9 mouse cellular contexts compared by ENCODE assay signal in the genomic region with DNA sequence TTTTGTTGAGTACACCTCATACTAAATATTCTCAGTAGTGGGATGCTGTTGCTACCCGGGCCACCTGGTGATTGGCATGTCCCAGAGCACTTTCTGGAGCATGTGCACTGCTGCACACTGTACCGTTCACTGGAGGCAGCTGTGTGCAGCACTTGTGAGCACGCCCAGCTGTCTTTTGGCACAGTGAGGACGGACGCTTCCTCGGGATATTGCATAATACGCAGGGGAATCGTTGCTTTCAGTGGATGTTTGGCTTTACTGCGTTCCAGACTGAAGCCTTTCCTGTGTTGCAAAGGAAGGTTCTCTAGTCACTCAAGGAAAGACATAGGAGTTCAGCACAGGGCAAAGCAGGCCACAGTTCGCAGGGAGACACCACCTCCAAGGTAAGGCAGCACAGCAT.
A peak's percentile ranks its signal among the peaks of the same experiment; 100 is the strongest.
DNase-seq lines count a peak whose midpoint lies in the region; ATAC-seq lines count a peak whose summit lies in the region.
"Had no signal": no experiment of that assay in that cellular context is flagged by ENCODE, and none has a peak within 500 bp of the region (broad histone marks: within the 10 kb centered on the region; RNA-seq: fewer than 3 reads in every experiment).

No protein-coding gene starts in this region.

- peaks cover 11% of the 10 kb centered on the region for H3K4me1 ChIP-seq in brown adipose tissue, adult 24 weeks (ENCODE audit: control insufficient read depth, insufficient read depth, insufficient read length, low read length)
- peaks cover 31% of the 10 kb centered on the region for H3K4me1 ChIP-seq in lung, embryonic 16.5 days (replicated peaks; ENCODE audit: control insufficient read depth, insufficient read depth, low read length)
- no peaks in the 10 kb centered on the region for H3K4me1 ChIP-seq in midbrain, embryonic 14.5 days (ENCODE audit: control insufficient read depth, insufficient read depth, low read length)

- no peaks in the 10 kb centered on the region for H3K27me3 ChIP-seq in lung, embryonic 16.5 days (ENCODE audit: control insufficient read depth, insufficient read depth, low read depth, low read length)
- no peaks in the 10 kb centered on the region for H3K27me3 ChIP-seq in midbrain, embryonic 14.5 days (ENCODE audit: control insufficient read depth, insufficient read depth, low read length)
- H3K27me3 ChIP-seq: midbrain, embryonic 12.5 days had no signal

- ATAC-seq in lung, embryonic 16.5 days (ENCODE audit: low read depth): peak; percentile 84
- ATAC-seq in midbrain, embryonic 14.5 days (ENCODE audit: low FRiP score, low TSS enrichment): no peak

- intact Hi-C loops in heart, postnatal 25 days (cut with DNase I): loop anchor here (2.0 kb wide), 1 partner anchor 44 kb away; no protein-coding TSS in a partner anchor

- DNase-seq in NIH3T3 (ENCODE audit: low read depth): peak; percentile 85
- peak; percentile 75 for DNase-seq in heart, postnatal 25 days (ENCODE audit: low spot score)
- DNase-seq in c-Kit-positive CD71-positive TER-119-positive erythroid progenitor cells, embryonic 14.5 days (ENCODE audit: low spot score): no peak
- no peak for DNase-seq in midbrain, embryonic 14.5 days
- DNase-seq in yolk sac, embryonic 10.5 days (ENCODE audit: low spot score): no peak
- DNase-seq in frontal cortex, postnatal 14 days (ENCODE audit: low spot score in 2 of 2): no peak

- peak overlapping the region; percentile 83 for H3K27ac ChIP-seq in brown adipose tissue, adult 24 weeks (replicated peaks; ENCODE audit: low read depth, low read length)
- peak overlapping the region; percentile 84 for H3K27ac ChIP-seq in lung, embryonic 16.5 days (ENCODE audit: low read length)
- H3K27ac ChIP-seq in midbrain, embryonic 14.5 days (replicated peaks; ENCODE audit: low read depth, low read length): no peak overlapping the region
- H3K27ac ChIP-seq: midbrain, embryonic 12.5 days had no signal

- no peak overlapping the region for H3K4me2 ChIP-seq in lung, embryonic 16.5 days (ENCODE audit: low read depth, low read length)
- no peak overlapping the region for H3K4me2 ChIP-seq in midbrain, embryonic 14.5 days (ENCODE audit: low read length)
- H3K4me2 ChIP-seq: midbrain, embryonic 12.5 days had no signal

- WGBS in lung, embryonic 16.5 days: 39% methylated on average over 10 of the region's 10 CpGs
- WGBS in midbrain, embryonic 14.5 days: 85% methylated on average over 10 of the region's 10 CpGs

- H3K36me3 ChIP-seq in lung, embryonic 16.5 days (ENCODE audit: control insufficient read depth, insufficient read depth, low read length): no peaks in the 10 kb centered on the region
- no peaks in the 10 kb centered on the region for H3K36me3 ChIP-seq in midbrain, embryonic 14.5 days (ENCODE audit: control insufficient read depth, insufficient read depth, low read length)
- H3K36me3 ChIP-seq: midbrain, embryonic 12.5 days had no signal

- H3K4me3 ChIP-seq in brown adipose tissue, adult 24 weeks (ENCODE audit: insufficient read depth, low read depth, low read length): no peak overlapping the region
- no peak overlapping the region for H3K4me3 ChIP-seq in lung, embryonic 16.5 days (ENCODE audit: low read length)
- no peak overlapping the region for H3K4me3 ChIP-seq in midbrain, embryonic 14.5 days (replicated peaks; ENCODE audit: low read depth, low read length)
- H3K4me3 ChIP-seq: midbrain, embryonic 12.5 days had no signal

- H3K9ac ChIP-seq in lung, embryonic 16.5 days (ENCODE audit: low read length): no peak overlapping the region
- H3K9ac ChIP-seq in midbrain, embryonic 14.5 days (replicated peaks; ENCODE audit: low read length): no peak overlapping the region
- H3K9ac ChIP-seq: midbrain, embryonic 12.5 days had no signal

- no peaks in the 10 kb centered on the region for H3K9me3 ChIP-seq in lung, embryonic 16.5 days (ENCODE audit: control insufficient read depth, low read length)
- H3K9me3 ChIP-seq in midbrain, embryonic 14.5 days (ENCODE audit: control insufficient read depth, low read length): no peaks in the 10 kb centered on the region
- H3K9me3 ChIP-seq: midbrain, embryonic 12.5 days had no signal

Comparison
In these comparisons a context has a peak if more than half of its experiments do, and no peak if none do; other contexts are left out.
1. DNase-seq: peak in NIH3T3 (single experiment) and heart, postnatal 25 days (single experiment); none in c-Kit-positive CD71-positive TER-119-positive erythroid progenitor cells, embryonic 14.5 days (single experiment), midbrain, embryonic 14.5 days (single experiment), yolk sac, embryonic 10.5 days (single experiment) and frontal cortex, postnatal 14 days (0 of 2).